ENCODE assay signal across 9 mouse cellular contexts in the genomic region with DNA sequence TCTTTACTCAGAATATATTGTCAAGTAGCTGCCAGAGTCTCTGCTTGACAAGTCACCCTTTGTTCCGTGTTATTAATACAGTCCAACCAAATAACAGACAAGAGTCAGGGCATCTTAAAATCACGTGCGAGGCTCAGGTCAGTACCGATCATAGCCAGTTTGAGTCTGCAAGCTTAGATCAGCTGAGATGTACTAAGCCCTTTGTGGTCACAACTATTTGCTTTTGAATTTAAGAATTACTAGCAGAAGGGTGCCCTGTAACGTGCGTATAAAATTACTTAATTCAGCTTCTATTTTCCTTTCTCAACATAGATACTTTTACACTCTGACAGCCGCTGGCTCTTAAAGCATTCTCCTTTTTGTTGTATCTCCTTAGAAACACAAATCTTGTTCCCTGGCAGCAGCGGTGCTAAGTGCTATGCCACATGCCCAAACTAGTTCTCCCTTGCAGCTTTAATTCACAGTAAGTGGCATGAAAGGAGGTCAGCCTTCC. TPM values are rescaled to one million over a fixed set of nuclear protein-coding genes. Genes with fewer than 3 reads are reported as not detected.
DNase-seq lines count a peak whose midpoint lies in the region; ATAC-seq and TF ChIP-seq lines count a peak whose summit lies in the region.
"Had no signal": no experiment of that assay in that cellular context is flagged by ENCODE, and none has a peak within 500 bp of the region (broad histone marks: within the 10 kb centered on the region; RNA-seq: fewer than 3 reads in every experiment).

No protein-coding gene starts in this region.

- H3K36me3 ChIP-seq in kidney, postnatal 0 days (ENCODE audit: insufficient read depth, low read length), result no peaks in the 10 kb centered on the region
- H3K36me3 ChIP-seq in embryonic facial prominence, embryonic 14.5 days (ENCODE audit: control insufficient read depth, insufficient read depth, low read length), result no peaks in the 10 kb centered on the region
- no peaks in the 10 kb centered on the region for H3K36me3 ChIP-seq in heart, embryonic 16.5 days (ENCODE audit: control insufficient read depth, insufficient read depth)
- no peaks in the 10 kb centered on the region for H3K36me3 ChIP-seq in neural tube, embryonic 13.5 days

- no peak for ATAC-seq in kidney, postnatal 0 days (replicated peaks; ENCODE audit: low FRiP score, low read depth)
- peak; percentile 77 for ATAC-seq in embryonic facial prominence, embryonic 14.5 days (ENCODE audit: low read depth)
- ATAC-seq in heart, embryonic 16.5 days (replicated peaks; ENCODE audit: extremely low read depth, insufficient read depth, low FRiP score), result peak; percentile 85
- ATAC-seq in neural tube, embryonic 13.5 days (ENCODE audit: low read depth), result 0 out of 2 replicates have a peak, but pooled peaks have one; percentile 23

- no peak overlapping the region for H3K9ac ChIP-seq in kidney, postnatal 0 days (ENCODE audit: low read depth, low read length)
- no peak overlapping the region for H3K9ac ChIP-seq in embryonic facial prominence, embryonic 14.5 days (ENCODE audit: low read depth, low read length)
- peak overlapping the region; percentile 47; the same call in 1 of the 2 replicates for H3K9ac ChIP-seq in heart, embryonic 16.5 days (ENCODE audit: low read length)
- H3K9ac ChIP-seq in neural tube, embryonic 13.5 days, result no peak overlapping the region
- H3K9ac ChIP-seq: liver, embryonic 14.5 days had no signal

- no peaks in the 10 kb centered on the region for H3K9me3 ChIP-seq in kidney, postnatal 0 days (replicated peaks; ENCODE audit: low read length)
- no peaks in the 10 kb centered on the region for H3K9me3 ChIP-seq in embryonic facial prominence, embryonic 14.5 days (ENCODE audit: control insufficient read depth, low read length)
- no peaks in the 10 kb centered on the region for H3K9me3 ChIP-seq in heart, embryonic 16.5 days (replicated peaks; ENCODE audit: control insufficient read depth, low read length)
- H3K9me3 ChIP-seq in neural tube, embryonic 13.5 days, result no peaks in the 10 kb centered on the region

- no peaks in the 10 kb centered on the region; the same call in 1 of the 2 replicates for H3K4me1 ChIP-seq in kidney, postnatal 0 days (replicated peaks; ENCODE audit: insufficient read depth, low read length)
- H3K4me1 ChIP-seq in embryonic facial prominence, embryonic 14.5 days (ENCODE audit: control insufficient read depth, insufficient read depth, low read length), result peaks cover 9% of the 10 kb centered on the region
- peaks cover 16% of the 10 kb centered on the region for H3K4me1 ChIP-seq in heart, embryonic 16.5 days (ENCODE audit: control insufficient read depth, insufficient read depth, low read length)
- H3K4me1 ChIP-seq in neural tube, embryonic 13.5 days (replicated peaks), result peaks cover 14% of the 10 kb centered on the region

- no peak for TF ChIP-seq CTCF in kidney, postnatal 0 days (IDR thresholded peaks at IDR 0.05; ENCODE audit: low read depth)

- no peak overlapping the region for H3K4me2 ChIP-seq in kidney, postnatal 0 days (ENCODE audit: low read length)
- H3K4me2 ChIP-seq in embryonic facial prominence, embryonic 14.5 days (ENCODE audit: low read depth, low read length), result 0 out of 2 replicates have a peak overlapping the region, but pooled peaks have one; percentile 19
- H3K4me2 ChIP-seq in heart, embryonic 16.5 days (ENCODE audit: low read depth, low read length), result peak overlapping the region; percentile 56
- no peak overlapping the region for H3K4me2 ChIP-seq in neural tube, embryonic 13.5 days

- no peak overlapping the region for H3K4me3 ChIP-seq in kidney, postnatal 0 days (replicated peaks; ENCODE audit: low read depth, low read length)
- no peak overlapping the region for H3K4me3 ChIP-seq in embryonic facial prominence, embryonic 14.5 days (ENCODE audit: low read depth, low read length)
- no peak overlapping the region for H3K4me3 ChIP-seq in heart, embryonic 16.5 days (ENCODE audit: low read length)
- H3K4me3 ChIP-seq in neural tube, embryonic 13.5 days, result no peak overlapping the region

- peak; percentile 70 for DNase-seq in kidney, postnatal 0 days (ENCODE audit: low spot score)
- no peak for DNase-seq in kidney, postnatal 4 days
- peak; percentile 82 for DNase-seq in embryonic facial prominence, embryonic 14.5 days (ENCODE audit: low spot score)
- DNase-seq in thymus, postnatal 10 days (ENCODE audit: low spot score in 2 of 2), result no peak
- DNase-seq in adrenal gland, postnatal 4 days (ENCODE audit: low spot score in 2 of 2), result no peak
- DNase-seq: cerebellum, adult 8-10 months had no signal

- 30% methylated on average over 8 of the region's 8 CpGs for WGBS in kidney, postnatal 0 days
- WGBS in embryonic facial prominence, embryonic 14.5 days, result 38% methylated on average over 8 of the region's 8 CpGs
- WGBS in heart, embryonic 16.5 days, result 39% methylated on average over 8 of the region's 8 CpGs
- WGBS in neural tube, embryonic 13.5 days, result 27% methylated on average over 8 of the region's 8 CpGs

- H3K27me3 ChIP-seq in kidney, postnatal 0 days (ENCODE audit: insufficient read depth, low read length), result no peaks in the 10 kb centered on the region
- no peaks in the 10 kb centered on the region for H3K27me3 ChIP-seq in embryonic facial prominence, embryonic 14.5 days (replicated peaks; ENCODE audit: control insufficient read depth, insufficient read depth, low read length)
- no peaks in the 10 kb centered on the region for H3K27me3 ChIP-seq in heart, embryonic 16.5 days (ENCODE audit: control insufficient read depth, insufficient read depth, low read length)
- H3K27me3 ChIP-seq in neural tube, embryonic 13.5 days, result no peaks in the 10 kb centered on the region

- H3K27ac ChIP-seq in kidney, postnatal 0 days, result 0 out of 2 replicates have a peak overlapping the region, but pooled peaks have one; percentile 2
- no peak overlapping the region; the same call in 1 of the 2 replicates for H3K27ac ChIP-seq in embryonic facial prominence, embryonic 14.5 days (replicated peaks; ENCODE audit: low read depth, low read length)
- H3K27ac ChIP-seq in heart, embryonic 16.5 days (ENCODE audit: low read length), result peak overlapping the region; percentile 86
- H3K27ac ChIP-seq in neural tube, embryonic 13.5 days (replicated peaks), result no peak overlapping the region
- H3K27ac ChIP-seq: liver, embryonic 14.5 days had no signal

RNA-seq across cellular contexts. Expression of gene Ppargc1a, which starts 0.7 kb away (rescaled TPM):
- polyA plus RNA-seq in kidney, postnatal 0 days (2015; fragmentation: Nextera tagmentation; extraction: Ambion mirVana), result 30.1 and 32.1 TPM in 2 replicates
- polyA plus RNA-seq in embryonic facial prominence, embryonic 14.5 days (2014; fragmentation: Nextera tagmentation; extraction: Ambion mirVana), result 4.6 and 4.9 TPM in 2 replicates
- polyA plus RNA-seq in heart, embryonic 16.5 days (2015; fragmentation: Nextera tagmentation; extraction: Ambion mirVana), result 74.5 and 78.1 TPM in 2 replicates
- polyA plus RNA-seq in neural tube, embryonic 13.5 days (2015; fragmentation: Nextera tagmentation; extraction: Ambion mirVana), result 9.6 and 9.9 TPM in 2 replicates
- total RNA-seq in adrenal gland, postnatal 4 days (2021), result 10 to 100 TPM; 12.4 to 21.8 TPM

Comparison
In these comparisons a context has a peak if more than half of its experiments do, and no peak if none do; other contexts are left out.
1. DNase-seq: peak in kidney, postnatal 0 days (single experiment) and embryonic facial prominence, embryonic 14.5 days (single experiment); none in kidney, postnatal 4 days (0 of 2), thymus, postnatal 10 days (0 of 2) and adrenal gland, postnatal 4 days (0 of 2).
2. H3K27ac ChIP-seq: peak in kidney, postnatal 0 days (single experiment) and heart, embryonic 16.5 days (single experiment); none in embryonic facial prominence, embryonic 14.5 days (single experiment) and neural tube, embryonic 13.5 days (single experiment).
3. H3K4me2 ChIP-seq: peak in embryonic facial prominence, embryonic 14.5 days (single experiment) and heart, embryonic 16.5 days (single experiment); none in kidney, postnatal 0 days (single experiment) and neural tube, embryonic 13.5 days (single experiment).